Mouse (Mus musculus) stomach, postnatal 0 days (tissue): ENCODE data around the gene Notch4.

Experiments
- CTCF ChIP-seq: IDR thresholded peaks from 2 replicates; pipeline ENCODE4 v1.5.1; 2016; ENCODE audit warnings: antibody characterized with exemption, low read depth, mild to moderate bottlenecking, moderate library complexity
- EP300 ChIP-seq: optimal IDR thresholded peaks from 2 replicates; pipeline ENCODE3; 2016; ENCODE audit warnings: antibody characterized with exemption

DNA sequence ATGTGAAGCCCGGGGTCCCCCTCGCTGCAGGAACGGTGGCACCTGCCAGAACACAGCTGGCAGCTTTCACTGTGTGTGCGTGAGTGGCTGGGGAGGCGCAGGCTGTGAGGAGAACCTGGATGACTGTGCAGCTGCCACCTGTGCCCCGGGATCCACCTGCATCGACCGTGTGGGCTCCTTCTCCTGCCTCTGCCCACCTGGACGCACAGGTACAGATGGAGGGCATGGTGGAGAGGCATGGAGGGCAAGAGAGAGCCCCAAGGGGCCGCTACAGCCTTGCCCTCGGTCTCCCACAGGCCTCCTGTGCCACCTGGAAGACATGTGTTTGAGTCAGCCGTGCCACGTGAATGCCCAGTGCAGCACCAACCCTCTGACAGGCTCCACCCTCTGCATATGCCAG is 4.4 kb downstream of the Notch4 start:
- TF ChIP-seq CTCF (no peak), EP300 (no peak)
